Mouse (Mus musculus) stomach, postnatal 0 days (tissue): ENCODE measurements around the gene Acaca. TPM values are rescaled to one million over a fixed set of nuclear protein-coding genes. Genes with fewer than 3 reads are reported as not detected.
A peak's percentile ranks its signal among the peaks of the same experiment; 100 is the strongest.
"Not testable (repeated sequence)": the region's sequence is repeated elsewhere in the genome, so short reads cannot be mapped to it uniquely, and the experiment has no call there.

Source experiments
- ATAC-seq: fragments of 200-750 bp; cut with Nextera tagmentation; 2 replicates; pipeline ENCODE4 v1.8.0; 2017; ENCODE audit not compliant: low FRiP score, low TSS enrichment
- DNase-seq: peaks from one replicate; pipeline ENCODE4 v3.0.0-alpha.2; 2016; ENCODE audit warnings: low spot score
- H3K27ac ChIP-seq: fragments of 300-500 bp; sonication (generic); replicated peaks from 2 replicates; pipeline ENCODE4 v1.5.1; 2014; ENCODE audit warnings: mild to moderate bottlenecking, control low read depth
- H3K27me3 ChIP-seq: fragments of 300-500 bp; sonication (generic); 2 replicates; pipeline ENCODE4 v1.6.1; 2014; ENCODE audit warnings: low read length; ENCODE audit not compliant: control insufficient read depth, insufficient read depth
- H3K36me3 ChIP-seq: fragments of 300-500 bp; sonication (generic); 2 replicates; pipeline ENCODE4 v1.6.1; 2014; ENCODE audit warnings: low read length, mixed read lengths; ENCODE audit not compliant: control insufficient read depth, insufficient read depth
- H3K4me1 ChIP-seq: fragments of 300-500 bp; sonication (generic); replicated peaks from 2 replicates; pipeline ENCODE4 v1.6.1; 2014; ENCODE audit warnings: antibody characterized with exemption; ENCODE audit not compliant: control insufficient read depth, insufficient read depth
- H3K4me2 ChIP-seq: fragments of 300-500 bp; sonication (generic); replicated peaks from 2 replicates; pipeline ENCODE4 v1.6.1; 2014; ENCODE audit warnings: low read depth, mild to moderate bottlenecking, control low read depth, moderate library complexity
- H3K4me3 ChIP-seq: fragments of 300-500 bp; sonication (generic); 2 replicates; pipeline ENCODE4 v1.5.1; 2014; ENCODE audit warnings: low read depth, low read length, control low read depth
- H3K9ac ChIP-seq: fragments of 300-500 bp; sonication (generic); 2 replicates; pipeline ENCODE4 v1.6.1; 2014; ENCODE audit warnings: mild to moderate bottlenecking, low read length, control low read depth, mixed read lengths
- H3K9me3 ChIP-seq: fragments of 300-500 bp; sonication (generic); 2 replicates; pipeline ENCODE4 v1.6.1; 2016; ENCODE audit warnings: low read length; ENCODE audit not compliant: control insufficient read depth
- CTCF ChIP-seq: IDR thresholded peaks from 2 replicates; pipeline ENCODE4 v1.5.1; 2016; ENCODE audit warnings: antibody characterized with exemption, low read depth, mild to moderate bottlenecking, moderate library complexity
- EP300 ChIP-seq: optimal IDR thresholded peaks from 2 replicates; pipeline ENCODE3; 2016; ENCODE audit warnings: antibody characterized with exemption
- WGBS: fragments of 180-500 bp; shearing (Covaris S2); extraction: QIAGEN DNeasy Blood & Tissue Kit; methylation state at CpG from one replicate; pipeline ENCODE4 v1.1.7; 2014; 5-methylcytosine and 5-hydroxymethylcytosine counted together
- polyA plus RNA-seq: library from polyadenylated mRNA; unstranded; fragments of >200 nt; fragmentation: Nextera tagmentation; extraction: Ambion mirVana; gene quantifications from 2 replicates; pipeline ENCODE4 v1.2.1, GENCODE M21; 2015

Acaca gene
- polyA plus RNA-seq, 1 experiment from 2014 or later: 4.5 TPM

DNA sequence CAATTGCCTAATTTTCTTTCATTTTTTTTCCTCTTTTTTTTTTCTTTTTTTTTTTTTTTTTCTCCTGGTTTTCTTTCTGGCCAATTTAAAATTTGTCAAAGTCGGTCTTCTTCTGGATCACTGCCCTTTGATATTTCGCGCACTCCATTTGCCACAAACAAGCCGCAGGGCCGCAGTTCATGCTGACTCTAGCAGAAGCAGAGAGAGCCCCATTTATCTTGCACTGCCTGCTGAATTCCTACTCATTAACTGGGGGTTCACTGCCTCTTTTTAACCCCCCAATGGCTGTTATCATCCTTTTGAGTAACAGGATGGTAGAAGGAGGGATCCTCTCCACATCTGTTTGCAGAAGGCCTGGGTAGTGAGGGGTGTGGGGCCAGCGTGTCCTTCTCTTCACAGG lies 254.4 kb downstream of the Acaca start:
- Histone ChIP-seq H3K27me3 (no peaks in the 10 kb centered on the region), H3K4me1 (no peaks in the 10 kb centered on the region), H3K9ac (no peak overlapping the region), H3K4me3 (no peak overlapping the region), H3K27ac (no peak overlapping the region), H3K4me2 (no peak overlapping the region), H3K9me3 (no peaks in the 10 kb centered on the region), H3K36me3 (peaks cover 2% of the 10 kb centered on the region; the same call in 1 of the 2 replicates)
- WGBS: 83% methylated on average over 6 of the region's 6 CpGs
- no peak for DNase-seq
- TF ChIP-seq EP300 (no peak), CTCF (no peak)
- ATAC-seq: no peak

DNA sequence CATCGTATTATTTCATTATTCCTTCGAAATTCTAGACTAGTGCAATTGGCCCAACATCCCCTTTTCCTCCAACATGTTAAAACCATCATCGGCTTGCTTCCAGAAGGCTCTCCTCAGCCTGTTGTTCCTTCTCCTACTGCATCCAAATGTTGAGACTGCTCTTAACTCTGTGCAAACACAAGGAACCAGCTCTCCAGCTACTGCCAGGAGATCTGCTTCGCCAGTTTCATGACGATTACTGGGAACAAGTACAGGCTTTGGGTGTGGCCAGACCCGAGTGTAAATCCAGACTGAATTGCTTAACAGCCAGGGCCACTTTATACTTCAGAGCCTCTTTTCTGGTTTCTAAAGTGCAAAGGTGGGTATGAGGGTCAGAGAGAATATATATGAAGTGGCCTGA lies 259.9 kb downstream of the Acaca start:
- no peaks in the 10 kb centered on the region for H3K27me3 ChIP-seq
- DNase-seq (no peak), ATAC-seq (no peak)
- TF ChIP-seq EP300: no peak
- TF ChIP-seq CTCF: no peak
- H3K27ac ChIP-seq: no peak overlapping the region
- no peaks in the 10 kb centered on the region; the same call in 1 of the 2 replicates for H3K36me3 ChIP-seq
- H3K9me3 ChIP-seq: no peaks in the 10 kb centered on the region
- H3K4me3 ChIP-seq: no peak overlapping the region
- no peaks in the 10 kb centered on the region for H3K4me1 ChIP-seq
- no peak overlapping the region for H3K9ac ChIP-seq
- no peak overlapping the region for H3K4me2 ChIP-seq
- whole genome bisulfite sequencing: 50% methylated on average over 6 of the region's 6 CpGs

DNA sequence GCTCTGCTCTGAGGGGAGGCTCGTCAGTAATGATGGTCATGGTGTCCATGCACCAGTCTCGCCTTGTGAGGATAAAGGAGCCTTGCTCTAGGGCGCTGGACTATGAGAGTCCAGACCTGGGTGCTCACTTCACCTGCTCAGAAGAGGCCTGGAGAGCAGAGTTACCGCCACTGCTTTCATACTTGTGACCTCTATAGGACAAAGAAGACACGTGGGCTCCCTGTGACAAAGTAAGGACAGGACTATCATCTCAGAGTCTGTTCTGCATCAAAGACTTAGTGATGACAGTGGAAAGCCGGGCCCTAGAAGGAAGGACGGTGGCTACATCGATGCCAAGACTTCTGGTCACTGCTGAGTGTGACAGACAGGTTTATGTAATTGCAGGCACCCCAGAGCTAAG lies 261.7 kb downstream of the Acaca start:
- Histone ChIP-seq H3K9me3 (no peaks in the 10 kb centered on the region), H3K36me3 (no peaks in the 10 kb centered on the region; the same call in 1 of the 2 replicates), H3K4me1 (no peaks in the 10 kb centered on the region), H3K4me2 (no peak overlapping the region), H3K9ac (no peak overlapping the region), H3K27me3 (no peaks in the 10 kb centered on the region), H3K27ac (no peak overlapping the region), H3K4me3 (no peak overlapping the region)
- no peak for ATAC-seq
- WGBS: 88% methylated on average over 8 of the region's 8 CpGs
- TF ChIP-seq CTCF: no peak
- TF ChIP-seq EP300: no peak
- DNase-seq: no peak

DNA sequence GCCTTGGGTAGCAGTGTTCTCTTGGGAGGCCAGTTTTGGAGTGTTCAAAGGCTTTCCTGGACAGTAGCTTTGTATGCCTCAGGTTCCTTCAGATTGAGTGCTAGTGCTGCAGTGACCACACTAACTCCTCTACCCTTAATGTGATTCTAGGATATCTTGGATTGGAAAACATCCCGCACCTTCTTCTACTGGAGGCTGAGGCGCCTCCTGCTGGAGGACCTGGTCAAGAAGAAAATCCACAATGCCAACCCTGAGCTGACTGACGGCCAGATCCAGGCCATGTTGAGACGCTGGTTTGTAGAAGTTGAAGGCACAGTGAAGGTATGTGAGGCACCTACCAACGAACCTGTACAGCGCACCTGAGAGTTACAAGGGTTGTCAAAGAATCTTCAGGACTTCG lies 262.6 kb downstream of the Acaca start:
- not testable (repeated sequence) for H3K27ac ChIP-seq, H3K9ac ChIP-seq, DNase-seq, H3K4me1 ChIP-seq, H3K36me3 ChIP-seq, H3K4me3 ChIP-seq, ATAC-seq, H3K4me2 ChIP-seq, H3K27me3 ChIP-seq, H3K9me3 ChIP-seq
- peak; percentile 48 for TF ChIP-seq CTCF
- 86% methylated on average over 7 of the region's 7 CpGs for WGBS

DNA sequence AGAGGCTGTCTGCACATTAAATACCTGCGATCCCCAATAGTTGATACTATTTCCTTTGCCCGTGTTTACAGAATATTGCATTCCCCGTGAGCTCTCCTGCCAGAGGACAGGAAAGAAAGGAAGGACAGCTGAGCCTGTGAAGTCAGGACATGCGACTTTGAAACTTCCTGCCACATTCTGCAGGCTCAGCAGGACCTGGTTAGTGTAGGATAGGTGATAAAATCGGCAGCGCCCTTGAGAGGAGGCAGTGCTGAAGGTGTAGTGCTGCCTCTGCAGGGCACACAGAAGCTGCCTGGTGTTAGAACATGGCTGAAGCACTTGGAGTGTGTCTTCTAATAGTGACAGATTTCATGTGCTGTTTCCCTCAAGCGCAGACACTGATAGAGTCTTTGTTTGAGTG lies 264.1 kb downstream of the Acaca start:
- DNase-seq (no peak), ATAC-seq (no peak)
- Histone ChIP-seq H3K4me2 (no peak overlapping the region), H3K9me3 (no peaks in the 10 kb centered on the region), H3K9ac (no peak overlapping the region), H3K4me3 (no peak overlapping the region), H3K4me1 (no peaks in the 10 kb centered on the region), H3K36me3 (peaks cover 2% of the 10 kb centered on the region; the same call in 1 of the 2 replicates), H3K27ac (no peak overlapping the region), H3K27me3 (no peaks in the 10 kb centered on the region)
- 61% methylated on average over 7 of the region's 7 CpGs for WGBS
- TF ChIP-seq EP300: no peak
- TF ChIP-seq CTCF: no peak

DNA sequence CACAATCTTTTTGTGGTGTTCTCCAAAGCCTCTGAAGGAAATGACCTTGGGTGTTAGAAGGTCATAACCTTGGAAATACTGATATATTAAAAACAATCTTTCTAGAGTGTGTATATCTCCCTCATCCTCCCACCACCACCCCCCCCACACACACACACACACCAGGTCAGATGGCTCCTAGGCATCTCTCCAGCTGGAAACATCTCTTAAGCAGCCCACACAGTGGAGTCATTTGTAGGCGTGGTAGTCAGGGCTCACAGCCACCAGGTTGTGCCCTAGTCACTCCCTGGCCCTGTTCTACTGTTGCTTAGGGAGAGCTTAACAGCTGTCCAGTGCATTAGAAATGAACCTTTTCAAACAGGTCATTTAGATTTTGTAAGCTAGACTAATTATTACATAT lies 265.5 kb downstream of the Acaca start:
- DNase-seq: no peak
- H3K27ac ChIP-seq: no peak overlapping the region
- H3K4me2 ChIP-seq: no peak overlapping the region
- no peak for ATAC-seq
- H3K36me3 ChIP-seq: peaks cover 2% of the 10 kb centered on the region; the same call in 1 of the 2 replicates
- H3K4me1 ChIP-seq: no peaks in the 10 kb centered on the region
- no peaks in the 10 kb centered on the region for H3K9me3 ChIP-seq
- no peak overlapping the region for H3K4me3 ChIP-seq
- no peak overlapping the region for H3K9ac ChIP-seq
- no peaks in the 10 kb centered on the region for H3K27me3 ChIP-seq
- TF ChIP-seq CTCF: peak; percentile 17; the same call in 1 of the 2 replicates
- TF ChIP-seq EP300: no peak
- WGBS: 50% methylated on average over 1 of the region's 1 CpGs
